Mouse (Mus musculus): ENCODE measurements around the gene 4930452B06Rik. TPM values are rescaled to one million over a fixed set of nuclear protein-coding genes. Genes with fewer than 3 reads are reported as not detected.

Gene 4930452B06Rik
- total and polyA plus RNA-seq, 2 experiments from 2014 or later, result 9.2 to 10.9 TPM

GRCm38 (mm10) chr14:8460226-8461129, 205.6 kb downstream of the 4930452B06Rik start:
- H3K9ac ChIP-seq, result no peak overlapping the region
- TF ChIP-seq CTCF (IDR thresholded peaks at IDR 0.05; ENCODE audit: low read depth), result peak; percentile 98
- 33% methylated on average over 19 of the region's 19 CpGs for WGBS

GRCm38 (mm10) chr14:8459759-8460158, 206.3 kb downstream of the 4930452B06Rik start:
- H3K4me1 ChIP-seq (ENCODE audit: insufficient read depth), result no peaks in the 10 kb centered on the region
- DNase-seq (no peak), ATAC-seq (no peak)
- no peaks in the 10 kb centered on the region for H3K36me3 ChIP-seq (ENCODE audit: insufficient read depth)
- no peak overlapping the region for H3K4me2 ChIP-seq (ENCODE audit: low read depth)
- no peak overlapping the region for H3K9ac ChIP-seq
- H3K4me3 ChIP-seq (ENCODE audit: low read depth, low read length), result no peak overlapping the region
- no peak overlapping the region for H3K27ac ChIP-seq (ENCODE audit: low read depth, low read length)
- no peaks in the 10 kb centered on the region for H3K27me3 ChIP-seq (ENCODE audit: insufficient read depth, low read length)
- 69% methylated on average over 4 of the region's 4 CpGs for WGBS
- no peak for TF ChIP-seq CTCF (IDR thresholded peaks at IDR 0.05; ENCODE audit: low read depth)
- no peaks in the 10 kb centered on the region for H3K9me3 ChIP-seq (ENCODE audit: low read length)

More at GRCm38 (mm10) chr14:8460226-8461129, 205.6 kb downstream of the 4930452B06Rik start:
- Histone ChIP-seq H3K27me3 (ENCODE audit: insufficient read depth, low read length) (no peaks in the 10 kb centered on the region), H3K4me1 (ENCODE audit: insufficient read depth) (no peaks in the 10 kb centered on the region), H3K27ac (ENCODE audit: low read depth, low read length) (no peak overlapping the region), H3K4me3 (ENCODE audit: low read depth, low read length) (no peak overlapping the region), H3K4me2 (ENCODE audit: low read depth) (peak overlapping the region; percentile 26; the same call in 1 of the 2 replicates), H3K36me3 (ENCODE audit: insufficient read depth) (no peaks in the 10 kb centered on the region), H3K9me3 (ENCODE audit: low read length) (no peaks in the 10 kb centered on the region)
- DNase-seq (peak; percentile 85), ATAC-seq (peak; percentile 90)

GRCm38 (mm10) chr14:8451117-8451516, 214.9 kb downstream of the 4930452B06Rik start:
- no peak overlapping the region for H3K4me3 ChIP-seq (ENCODE audit: low read depth, low read length)
- ATAC-seq (no peak), DNase-seq (no peak)
- H3K27me3 ChIP-seq (ENCODE audit: insufficient read depth, low read length), result no peaks in the 10 kb centered on the region
- H3K27ac ChIP-seq (ENCODE audit: low read depth, low read length), result no peak overlapping the region
- H3K9ac ChIP-seq, result no peak overlapping the region
- no peaks in the 10 kb centered on the region for H3K9me3 ChIP-seq (ENCODE audit: low read length)
- no peaks in the 10 kb centered on the region for H3K36me3 ChIP-seq (ENCODE audit: insufficient read depth)
- H3K4me1 ChIP-seq (ENCODE audit: insufficient read depth), result no peaks in the 10 kb centered on the region
- H3K4me2 ChIP-seq (ENCODE audit: low read depth), result no peak overlapping the region
- 93% methylated on average over 4 of the region's 4 CpGs for WGBS
- TF ChIP-seq CTCF (IDR thresholded peaks at IDR 0.05; ENCODE audit: low read depth), result no peak

GRCm38 (mm10) chr14:8450342-8450741, 215.7 kb downstream of the 4930452B06Rik start:
- TF ChIP-seq CTCF (IDR thresholded peaks at IDR 0.05; ENCODE audit: low read depth), result no peak

GRCm38 (mm10) chr14:8449299-8449698, 216.7 kb downstream of the 4930452B06Rik start:
- DNase-seq (no peak), ATAC-seq (no peak)
- H3K4me1 ChIP-seq (ENCODE audit: insufficient read depth), result no peaks in the 10 kb centered on the region
- no peak overlapping the region for H3K4me2 ChIP-seq (ENCODE audit: low read depth)
- no peaks in the 10 kb centered on the region for H3K36me3 ChIP-seq (ENCODE audit: insufficient read depth)
- no peak for TF ChIP-seq CTCF (IDR thresholded peaks at IDR 0.05; ENCODE audit: low read depth)
- H3K9me3 ChIP-seq (ENCODE audit: low read length), result no peaks in the 10 kb centered on the region
- H3K27me3 ChIP-seq (ENCODE audit: insufficient read depth, low read length), result no peaks in the 10 kb centered on the region
- H3K9ac ChIP-seq, result no peak overlapping the region
- no peak overlapping the region for H3K4me3 ChIP-seq (ENCODE audit: low read depth, low read length)
- no peak overlapping the region for H3K27ac ChIP-seq (ENCODE audit: low read depth, low read length)

More at GRCm38 (mm10) chr14:8450342-8450741, 215.7 kb downstream of the 4930452B06Rik start:
- Histone ChIP-seq H3K36me3 (ENCODE audit: insufficient read depth) (no peaks in the 10 kb centered on the region), H3K27me3 (ENCODE audit: insufficient read depth, low read length) (no peaks in the 10 kb centered on the region), H3K27ac (ENCODE audit: low read depth, low read length) (no peak overlapping the region), H3K4me1 (ENCODE audit: insufficient read depth) (no peaks in the 10 kb centered on the region), H3K9ac (no peak overlapping the region), H3K4me2 (ENCODE audit: low read depth) (no peak overlapping the region), H3K4me3 (ENCODE audit: low read depth, low read length) (no peak overlapping the region), H3K9me3 (ENCODE audit: low read length) (no peaks in the 10 kb centered on the region)
- no peak for ATAC-seq
- WGBS, result 93% methylated on average over 6 of the region's 6 CpGs
- DNase-seq, result no peak

GRCm38 (mm10) chr14:8447352-8447751, 218.7 kb downstream of the 4930452B06Rik start:
- H3K9me3 ChIP-seq (ENCODE audit: low read length), result no peaks in the 10 kb centered on the region
- H3K4me3 ChIP-seq (ENCODE audit: low read depth, low read length), result no peak overlapping the region
- H3K36me3 ChIP-seq (ENCODE audit: insufficient read depth), result no peaks in the 10 kb centered on the region
- H3K27ac ChIP-seq (ENCODE audit: low read depth, low read length), result no peak overlapping the region
- H3K9ac ChIP-seq, result no peak overlapping the region
- no peaks in the 10 kb centered on the region for H3K27me3 ChIP-seq (ENCODE audit: insufficient read depth, low read length)
- no peak for TF ChIP-seq CTCF (IDR thresholded peaks at IDR 0.05; ENCODE audit: low read depth)
- 89% methylated on average over 1 of the region's 1 CpGs for WGBS
- no peak overlapping the region for H3K4me2 ChIP-seq (ENCODE audit: low read depth)
- DNase-seq (no peak), ATAC-seq (no peak)
- H3K4me1 ChIP-seq (ENCODE audit: insufficient read depth), result no peaks in the 10 kb centered on the region

GRCm38 (mm10) chr14:8444363-8444762, 221.7 kb downstream of the 4930452B06Rik start:
- DNase-seq, result no peak
- Histone ChIP-seq H3K4me2 (ENCODE audit: low read depth) (no peak overlapping the region), H3K27me3 (ENCODE audit: insufficient read depth, low read length) (no peaks in the 10 kb centered on the region), H3K4me3 (ENCODE audit: low read depth, low read length) (no peak overlapping the region), H3K9me3 (ENCODE audit: low read length) (no peaks in the 10 kb centered on the region), H3K36me3 (ENCODE audit: insufficient read depth) (no peaks in the 10 kb centered on the region), H3K9ac (no peak overlapping the region), H3K27ac (ENCODE audit: low read depth, low read length) (no peak overlapping the region), H3K4me1 (ENCODE audit: insufficient read depth) (no peaks in the 10 kb centered on the region)
- 82% methylated on average over 2 of the region's 2 CpGs for WGBS
- ATAC-seq, result no peak
- no peak for TF ChIP-seq CTCF (IDR thresholded peaks at IDR 0.05; ENCODE audit: low read depth)

Data from forebrain, postnatal 0 days (tissue).